Mouse (Mus musculus) embryonic facial prominence, embryonic 11.5 days (tissue): ENCODE data around the gene Cpeb2. TPM values are rescaled to one million over a fixed set of nuclear protein-coding genes. Genes with fewer than 3 reads are reported as not detected.

Source experiments
- ATAC-seq: fragments of 200-750 bp; cut with Nextera tagmentation; replicated peaks from 2 replicates; pipeline ENCODE4 v1.8.0; 2017; ENCODE audit warnings: low read depth; ENCODE audit not compliant: insufficient number of reproducible peaks, low FRiP score, low TSS enrichment
- DNase-seq: peaks from one replicate; pipeline ENCODE4 v3.0.0-alpha.2; 2015; ENCODE audit warnings: low spot score
- H3K27ac ChIP-seq: fragments of 300-500 bp; sonication (generic); replicated peaks from 2 replicates; pipeline ENCODE4 v1.5.1; 2014; ENCODE audit warnings: mild to moderate bottlenecking, low read depth, low read length, control low read depth
- H3K27me3 ChIP-seq: fragments of 300-500 bp; sonication (generic); 2 replicates; pipeline ENCODE4 v1.6.1; 2014; ENCODE audit warnings: mild to moderate bottlenecking, low read length, moderate library complexity, mixed read lengths; ENCODE audit not compliant: control insufficient read depth, insufficient read depth
- H3K36me3 ChIP-seq: fragments of 300-500 bp; sonication (generic); replicated peaks from 2 replicates; pipeline ENCODE4 v1.6.1; 2014; ENCODE audit warnings: low read depth, mild to moderate bottlenecking, low read length, moderate library complexity, mixed read lengths; ENCODE audit not compliant: control insufficient read depth, insufficient read depth
- H3K4me1 ChIP-seq: fragments of 300-500 bp; sonication (generic); 2 replicates; pipeline ENCODE4 v1.6.1; 2014; ENCODE audit warnings: low read length, mixed read lengths; ENCODE audit not compliant: control insufficient read depth, insufficient read depth
- H3K4me2 ChIP-seq: fragments of 300-500 bp; sonication (generic); 2 replicates; pipeline ENCODE4 v1.6.1; 2014; ENCODE audit warnings: low read depth, mild to moderate bottlenecking, control low read depth, low read length, moderate library complexity
- H3K4me3 ChIP-seq: fragments of 300-500 bp; sonication (generic); 2 replicates; pipeline ENCODE4 v1.5.1; 2014; ENCODE audit warnings: low read depth, low read length, control low read depth
- H3K9ac ChIP-seq: fragments of 300-500 bp; sonication (generic); replicated peaks from 2 replicates; pipeline ENCODE4 v1.6.1; 2014; ENCODE audit warnings: mild to moderate bottlenecking, control low read depth, low read length
- H3K9me3 ChIP-seq: fragments of 300-500 bp; sonication (generic); replicated peaks from 2 replicates; pipeline ENCODE4 v1.6.1; 2016; ENCODE audit warnings: mild to moderate bottlenecking, low read length, inconsistent platforms, mixed read lengths; ENCODE audit not compliant: control insufficient read depth
- WGBS: fragments of 180-500 bp; shearing (Covaris S2); extraction: QIAGEN DNeasy Blood & Tissue Kit; methylation state at CpG from one replicate; pipeline ENCODE4 v1.1.7; 2014; 5-methylcytosine and 5-hydroxymethylcytosine counted together
- polyA plus RNA-seq: library from polyadenylated mRNA; unstranded; fragments of >200 nt; fragmentation: Nextera tagmentation; extraction: Ambion mirVana; gene quantifications from 2 replicates; pipeline ENCODE4 v1.2.1, GENCODE M21; 2014

The Cpeb2 gene
- 2.2 and 2.4 TPM in 2 replicates for polyA plus RNA-seq

GRCm38 (mm10) chr5:43232480-43233315, at the start of gene Cpeb2:
Cpeb2 (plus strand) TSS chr5:43233170.
- Histone ChIP-seq H3K9ac (peak within 1 kb of the TSS; percentile 79), H3K27me3 (peaks cover 2% of the 10 kb centered on the region; the same call in 1 of the 2 replicates), H3K36me3 (no peaks in the 10 kb centered on the region), H3K4me2 (peak within 1 kb of the TSS; percentile 100), H3K4me1 (no peaks in the 10 kb centered on the region), H3K9me3 (no peaks in the 10 kb centered on the region), H3K27ac (peak within 1 kb of the TSS; percentile 75), H3K4me3 (peak within 1 kb of the TSS; percentile 78)
- whole genome bisulfite sequencing, result under 1% methylated on average over 69 of the region's 89 CpGs
- DNase-seq (peak; percentile 88), ATAC-seq (peak; percentile 94)

GRCm38 (mm10) chr5:43183556-43183955, 49.4 kb upstream of the Cpeb2 start:
- no peak overlapping the region for H3K4me3 ChIP-seq
- no peak for ATAC-seq

GRCm38 (mm10) chr5:43184834-43185233, 48.1 kb upstream of the Cpeb2 start:
- Histone ChIP-seq H3K4me2 (no peak overlapping the region), H3K27me3 (no peaks in the 10 kb centered on the region), H3K36me3 (no peaks in the 10 kb centered on the region), H3K27ac (no peak overlapping the region), H3K4me3 (no peak overlapping the region), H3K9me3 (no peaks in the 10 kb centered on the region), H3K4me1 (no peaks in the 10 kb centered on the region), H3K9ac (no peak overlapping the region)
- DNase-seq (no peak), ATAC-seq (no peak)
- WGBS, result 65% methylated on average over 3 of the region's 3 CpGs

More at GRCm38 (mm10) chr5:43183556-43183955, 49.4 kb upstream of the Cpeb2 start:
- no peak overlapping the region for H3K27ac ChIP-seq
- H3K4me1 ChIP-seq, result no peaks in the 10 kb centered on the region
- H3K9me3 ChIP-seq, result no peaks in the 10 kb centered on the region
- no peak for DNase-seq
- H3K9ac ChIP-seq, result no peak overlapping the region
- no peaks in the 10 kb centered on the region for H3K36me3 ChIP-seq
- no peak overlapping the region for H3K4me2 ChIP-seq
- no peaks in the 10 kb centered on the region for H3K27me3 ChIP-seq

- H3K4me2 ChIP-seq, result no peak overlapping the region
- no peaks in the 10 kb centered on the region for H3K27me3 ChIP-seq
- H3K27ac ChIP-seq, result no peak overlapping the region
- DNase-seq (no peak), ATAC-seq (no peak)
- H3K36me3 ChIP-seq, result no peaks in the 10 kb centered on the region
- 90% methylated on average over 3 of the region's 3 CpGs for WGBS
- no peak overlapping the region for H3K4me3 ChIP-seq
- H3K9ac ChIP-seq, result no peak overlapping the region
- no peaks in the 10 kb centered on the region for H3K4me1 ChIP-seq
- H3K9me3 ChIP-seq, result no peaks in the 10 kb centered on the region
Observed at GRCm38 (mm10) chr5:43185478-43185877, 47.5 kb upstream of the Cpeb2 start.

GRCm38 (mm10) chr5:43200686-43201085, 32.3 kb upstream of the Cpeb2 start:
- 80% methylated on average over 4 of the region's 4 CpGs for WGBS
- no peak overlapping the region for H3K27ac ChIP-seq
- no peak overlapping the region for H3K4me3 ChIP-seq
- H3K9me3 ChIP-seq, result no peaks in the 10 kb centered on the region
- no peak for DNase-seq
- ATAC-seq, result no peak
- no peak overlapping the region for H3K9ac ChIP-seq
- H3K4me2 ChIP-seq, result no peak overlapping the region
- H3K27me3 ChIP-seq, result no peaks in the 10 kb centered on the region
- H3K4me1 ChIP-seq, result no peaks in the 10 kb centered on the region
- no peaks in the 10 kb centered on the region for H3K36me3 ChIP-seq

GRCm38 (mm10) chr5:43206495-43207053, 26.4 kb upstream of the Cpeb2 start:
- Histone ChIP-seq H3K9me3 (no peaks in the 10 kb centered on the region), H3K36me3 (no peaks in the 10 kb centered on the region), H3K4me1 (no peaks in the 10 kb centered on the region), H3K27me3 (no peaks in the 10 kb centered on the region), H3K9ac (no peak overlapping the region), H3K4me2 (no peak overlapping the region), H3K27ac (no peak overlapping the region), H3K4me3 (no peak overlapping the region)
- ATAC-seq (no peak), DNase-seq (no peak)
- 83% methylated on average over 6 of the region's 6 CpGs for WGBS

GRCm38 (mm10) chr5:43217468-43217867, 15.5 kb upstream of the Cpeb2 start:
- DNase-seq, result no peak
- 36% methylated on average over 4 of the region's 4 CpGs for WGBS

More at GRCm38 (mm10) chr5:43217468-43217867, 15.5 kb upstream of the Cpeb2 start:
- Histone ChIP-seq H3K27ac (no peak overlapping the region), H3K9me3 (no peaks in the 10 kb centered on the region), H3K9ac (no peak overlapping the region), H3K4me2 (no peak overlapping the region), H3K27me3 (no peaks in the 10 kb centered on the region), H3K4me3 (no peak overlapping the region), H3K4me1 (no peaks in the 10 kb centered on the region), H3K36me3 (no peaks in the 10 kb centered on the region)
- no peak for ATAC-seq
